Mouse (Mus musculus): ENCODE results near the gene Ctsd.
A peak's percentile ranks its signal among the peaks of the same experiment; 100 is the strongest.
"Not testable (repeated sequence)": the region's sequence is repeated elsewhere in the genome, so short reads cannot be mapped to it uniquely, and the experiment has no call there.

Ctsd gene

GRCm38 (mm10) chr7:142387419-142388148 is at the start of gene Ctsd:
Gene Ctsd (minus strand): TSS chr7:142388038.
- DNase-seq (ENCODE audit: low spot score) = peak; percentile 94

GRCm38 (mm10) chr7:142437324-142437723 is 49.5 kb upstream of the Ctsd start:
- DNase-seq (ENCODE audit: low spot score) = no peak

DNA sequence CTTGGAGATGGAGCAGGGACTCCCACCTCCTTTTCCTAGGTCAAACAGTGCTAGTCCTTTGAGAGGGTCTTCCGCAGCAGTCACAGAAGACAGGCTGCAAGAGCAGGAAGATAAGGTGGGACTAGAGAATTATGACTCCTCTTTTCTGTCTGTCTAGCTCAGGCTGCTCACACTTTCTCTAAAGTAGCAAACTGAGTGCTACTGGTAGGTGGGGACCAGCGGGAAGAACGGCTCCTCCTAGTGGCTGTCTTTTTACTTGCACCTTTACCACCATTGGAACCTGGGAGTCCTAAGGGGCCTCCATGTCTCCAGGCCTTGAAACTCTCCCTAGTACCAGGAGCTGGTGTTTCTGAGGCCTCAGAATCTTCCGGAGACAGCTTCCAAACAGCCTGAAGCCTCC is 47.7 kb upstream of the Ctsd start:
- DNase-seq (ENCODE audit: low spot score) = peak; percentile 67

DNA sequence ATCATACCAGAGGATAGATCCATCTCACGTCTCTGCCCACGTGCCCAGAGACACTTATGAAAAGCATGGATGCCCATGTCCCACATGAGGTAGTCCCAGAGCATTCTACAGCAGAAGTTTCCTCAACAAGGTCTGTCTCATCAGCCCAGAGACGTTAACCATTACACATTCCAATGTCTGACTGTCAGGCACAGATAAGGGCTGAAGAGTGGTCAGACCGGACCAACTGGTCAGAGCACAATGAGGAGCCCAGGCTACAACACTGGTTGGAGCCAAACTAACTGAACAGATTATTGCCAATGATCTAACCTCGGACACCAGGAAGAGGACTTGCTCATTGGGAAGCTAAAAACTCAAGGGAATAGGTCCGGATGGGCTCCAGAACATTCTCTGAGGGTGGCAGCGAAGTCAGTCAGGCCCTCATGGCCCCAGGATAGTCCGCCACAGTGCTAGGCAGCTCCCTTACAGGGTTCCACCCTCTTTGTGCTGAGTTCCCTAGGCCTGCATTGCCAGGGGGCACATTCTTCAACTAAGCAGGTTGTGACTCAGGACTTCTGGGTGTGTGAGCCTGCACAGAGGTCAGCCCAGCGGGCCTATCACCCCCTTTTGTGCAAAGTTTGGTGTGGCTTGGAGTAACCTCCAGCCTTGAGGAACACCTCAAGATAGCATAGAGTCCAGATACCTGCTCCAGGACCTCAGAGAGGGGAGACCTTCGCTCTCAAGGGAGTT is 46.5 kb upstream of the Ctsd start, which contains the start of gene Syt8:
TSS of gene Syt8 (plus strand) at position 714 of the 729 bp plus-strand sequence.
- DNase-seq (ENCODE audit: low spot score) = no peak

GRCm38 (mm10) chr7:142433623-142434022 is 45.8 kb upstream of the Ctsd start:
- no peak for DNase-seq (ENCODE audit: low spot score)

DNA sequence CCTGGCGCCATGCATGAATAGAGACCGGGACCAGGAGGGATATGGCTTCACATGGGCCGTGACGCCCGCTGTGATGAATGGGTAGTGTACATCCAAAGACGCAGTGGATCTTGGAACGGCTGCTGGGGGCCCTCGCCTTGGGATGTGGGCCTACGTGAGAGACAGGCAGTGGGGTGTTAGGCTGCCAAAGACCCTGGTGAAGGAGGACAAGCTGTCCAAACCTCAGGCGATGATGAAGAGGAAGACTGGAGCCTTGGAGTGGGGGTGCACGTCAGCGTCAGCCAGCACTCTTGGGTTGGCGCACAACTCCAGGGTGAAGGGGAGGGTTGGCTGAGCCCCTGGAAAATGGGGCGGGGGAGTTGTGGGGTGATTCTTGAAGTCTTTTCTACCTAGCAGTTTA is 43.3 kb upstream of the Ctsd start:
- DNase-seq (ENCODE audit: low spot score) = no peak

- no peak for DNase-seq (ENCODE audit: low spot score)
Observed at GRCm38 (mm10) chr7:142430160-142430678, 42.4 kb upstream of the Ctsd start.

- no peak for DNase-seq (ENCODE audit: low spot score)
Observed at GRCm38 (mm10) chr7:142428213-142428612, 40.4 kb upstream of the Ctsd start.

- no peak for DNase-seq (ENCODE audit: low spot score)
Observed at GRCm38 (mm10) chr7:142425641-142426213, 37.9 kb upstream of the Ctsd start.

DNA sequence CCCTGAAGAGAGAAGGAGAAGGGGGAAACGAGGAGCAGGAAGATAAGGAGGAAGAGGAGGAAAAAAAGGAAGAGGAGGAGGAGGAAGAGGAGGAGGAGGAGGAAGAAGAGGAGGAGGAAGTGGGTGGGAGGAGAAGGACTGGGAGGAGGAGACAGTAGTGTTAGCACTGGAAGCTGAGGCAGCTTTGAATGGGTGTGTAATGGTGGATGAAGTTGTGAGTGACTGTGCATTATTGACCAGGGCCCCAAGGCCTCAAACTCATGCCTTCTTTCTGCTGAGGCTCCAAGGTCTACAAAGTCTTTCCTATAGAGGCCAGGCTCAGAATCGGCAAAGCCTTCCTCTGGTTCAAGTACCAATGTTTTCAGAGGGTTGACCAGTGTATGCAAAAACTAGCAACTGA is 34.0 kb upstream of the Ctsd start:
- no peak for DNase-seq (ENCODE audit: low spot score)

GRCm38 (mm10) chr7:142419887-142420286 is 32.0 kb upstream of the Ctsd start:
- DNase-seq (ENCODE audit: low spot score) = no peak

GRCm38 (mm10) chr7:142418679-142419078 is 30.8 kb upstream of the Ctsd start:
- no peak for DNase-seq (ENCODE audit: low spot score)

DNA sequence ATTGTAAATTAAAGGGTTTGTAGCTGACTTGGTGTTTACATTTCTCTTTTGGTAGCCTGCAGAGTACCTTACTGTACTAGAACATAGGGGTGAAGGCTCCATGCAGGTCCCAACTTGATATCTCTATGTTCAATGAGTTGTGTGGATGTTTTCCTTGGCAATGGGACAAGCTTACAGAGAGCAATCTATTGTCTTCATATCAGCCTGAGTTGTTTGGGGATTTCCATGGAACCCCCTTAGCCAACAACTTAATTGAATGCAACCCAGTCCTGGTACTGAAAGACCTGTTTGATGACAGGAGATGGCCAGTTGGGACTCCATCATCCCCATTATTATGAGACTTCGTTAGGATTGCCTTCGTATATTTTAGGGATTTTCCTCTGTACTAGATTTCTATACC is 30.2 kb upstream of the Ctsd start:
- DNase-seq (ENCODE audit: low spot score) = no peak

GRCm38 (mm10) chr7:142416225-142416624 is 28.4 kb upstream of the Ctsd start:
- DNase-seq (ENCODE audit: low spot score) = no peak

DNA sequence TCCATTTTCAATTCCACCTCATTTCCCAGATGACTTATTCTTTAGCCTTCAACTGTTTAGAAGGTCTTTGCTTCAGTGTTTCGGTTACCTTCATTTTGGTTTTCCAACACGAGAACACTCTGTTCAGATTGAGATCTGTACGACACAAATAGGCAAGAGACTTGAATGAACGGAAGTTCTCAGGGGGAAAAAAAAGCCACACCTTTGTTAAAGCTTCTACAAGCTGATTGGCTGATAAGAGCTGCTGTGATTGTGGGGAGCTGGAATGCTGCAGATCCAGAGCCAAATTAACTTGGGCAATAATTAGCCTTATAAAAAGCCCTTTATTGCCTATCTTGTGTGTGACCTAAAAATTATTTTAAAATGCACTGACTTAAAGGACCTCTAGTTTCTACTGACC is 27.5 kb upstream of the Ctsd start:
- no peak for DNase-seq (ENCODE audit: low spot score)

DNA sequence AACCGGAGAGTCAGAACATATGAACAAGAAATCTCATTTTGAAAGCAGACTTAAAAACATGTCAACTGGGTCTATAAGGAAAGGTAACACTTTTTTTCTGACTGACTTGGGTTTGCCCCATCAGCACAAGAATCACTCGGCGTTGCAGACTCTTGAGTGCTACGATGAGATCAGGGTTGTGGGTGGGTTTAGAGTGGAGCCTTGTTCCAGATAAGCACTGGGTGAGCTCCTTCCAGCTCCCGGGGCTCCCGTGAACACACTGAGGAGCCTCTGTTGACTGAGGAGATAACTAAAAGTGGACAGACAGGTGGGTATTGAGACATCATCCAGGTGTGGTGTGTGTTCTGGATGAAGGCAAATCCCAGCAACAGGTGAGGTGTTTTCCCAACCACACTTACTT is 25.4 kb upstream of the Ctsd start:
- DNase-seq (ENCODE audit: low spot score) = no peak

DNA sequence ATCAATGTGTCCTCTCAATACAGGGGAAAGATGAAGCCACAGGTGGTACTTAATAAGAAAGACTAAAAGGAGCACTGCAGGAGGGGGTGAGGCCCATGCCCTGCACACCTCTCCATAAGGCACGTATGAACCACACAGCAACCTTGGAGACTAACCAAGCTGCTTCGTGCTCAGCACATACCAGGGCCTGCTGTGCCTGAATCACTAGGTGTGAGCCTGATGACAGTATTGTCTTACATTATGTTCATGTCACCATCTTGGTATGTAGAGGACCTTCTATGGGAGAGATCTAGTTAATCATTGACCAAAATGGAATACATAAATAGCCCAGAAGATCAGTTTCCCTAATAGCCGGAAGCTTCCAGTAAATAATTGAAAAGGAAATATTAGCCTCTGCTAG is 21.8 kb upstream of the Ctsd start:
- DNase-seq (ENCODE audit: low spot score) = no peak

- no peak for DNase-seq (ENCODE audit: low spot score)
Observed at GRCm38 (mm10) chr7:142408686-142409085, 20.8 kb upstream of the Ctsd start.

- DNase-seq (ENCODE audit: low spot score) = no peak
Observed at GRCm38 (mm10) chr7:142407935-142408334, 20.1 kb upstream of the Ctsd start.

- DNase-seq (ENCODE audit: low spot score) = not testable (repeated sequence)
Observed at GRCm38 (mm10) chr7:142405134-142405533, 17.3 kb upstream of the Ctsd start.

DNA sequence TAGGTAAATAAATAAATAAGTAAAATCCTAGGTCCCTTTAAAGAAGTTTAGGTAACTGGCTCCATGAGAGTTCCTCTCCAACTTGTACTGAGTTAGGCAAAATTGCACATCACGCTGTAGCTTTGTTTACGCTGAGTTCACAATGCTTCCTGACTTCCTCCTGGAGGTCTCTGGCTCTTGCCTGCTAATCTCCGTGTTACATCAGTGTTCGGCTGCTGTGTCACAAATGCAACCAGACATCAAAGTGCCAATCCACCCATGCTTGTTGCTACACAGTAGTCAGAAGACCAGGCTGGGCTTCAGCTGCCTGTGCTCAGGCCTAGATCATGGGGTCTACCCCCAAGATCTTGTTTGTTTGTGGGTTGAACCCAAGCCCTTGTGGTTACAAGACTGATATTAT is 15.8 kb upstream of the Ctsd start:
- no peak for DNase-seq (ENCODE audit: low spot score)

DNA sequence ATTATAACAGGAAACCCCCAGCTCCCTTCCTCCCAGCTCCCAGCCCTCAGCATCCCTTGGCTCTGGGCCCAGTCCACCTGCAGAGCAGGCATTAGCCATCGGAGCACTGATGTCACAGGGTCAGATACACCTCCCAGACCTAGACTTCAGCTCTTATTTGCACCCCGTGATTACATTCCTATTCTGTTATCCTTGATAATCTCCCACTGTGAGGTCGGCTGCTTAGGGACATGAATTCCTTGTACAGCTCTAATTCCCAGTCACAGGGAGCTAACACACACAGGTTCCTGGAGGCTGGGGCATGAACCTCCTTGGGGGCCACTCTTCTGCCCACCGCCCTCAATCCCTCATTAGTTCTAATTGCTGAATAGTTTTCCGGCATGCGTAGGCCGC is 12.9 kb upstream of the Ctsd start:
- DNase-seq (ENCODE audit: low spot score) = no peak

Measured in ovary, postnatal 14 days (tissue).